Comparison of ENCODE assay signal across 8 mouse cellular contexts in genomic region chr5:113490033-113490432, GRCm38 (mm10). TPM values are rescaled to one million over a fixed set of nuclear protein-coding genes. Genes with fewer than 3 reads are reported as not detected.
DNase-seq lines count a peak whose midpoint lies in the region; ATAC-seq and TF ChIP-seq lines count a peak whose summit lies in the region.

Gene Wscd2, plus strand, starts transcription at chr5:113490333.

- TF ChIP-seq EP300 in heart, adult 2 months (IDR thresholded peaks at IDR 0.05; ENCODE audit: insufficient read depth, low read depth, low read length), result no peak

- peaks cover 5% of the 10 kb centered on the region for H3K27me3 ChIP-seq in heart, adult 2 months (ENCODE audit: control insufficient read depth, insufficient read depth, low read length)
- H3K27me3 ChIP-seq in neural tube, embryonic 11.5 days (ENCODE audit: control insufficient read depth, insufficient read depth, low read length), result 0 out of 2 replicates have a peak, but pooled peaks cover 2% of the 10 kb centered on the region
- H3K27me3 ChIP-seq in stomach, embryonic 15.5 days (replicated peaks), result peaks cover 12% of the 10 kb centered on the region
- no peaks in the 10 kb centered on the region; the same call in 1 of the 2 replicates for H3K27me3 ChIP-seq in thymus, adult 2 months (ENCODE audit: control insufficient read depth, insufficient read depth, low read length)

- H3K4me1 ChIP-seq in heart, adult 2 months (ENCODE audit: control insufficient read depth, insufficient read depth, low read length), result no peaks in the 10 kb centered on the region
- H3K4me1 ChIP-seq in neural tube, embryonic 11.5 days (ENCODE audit: control insufficient read depth, insufficient read depth, low read length), result peaks cover 20% of the 10 kb centered on the region
- H3K4me1 ChIP-seq in stomach, embryonic 15.5 days, result 0 out of 2 replicates have a peak, but pooled peaks cover 6% of the 10 kb centered on the region
- H3K4me1 ChIP-seq in thymus, adult 2 months (replicated peaks; ENCODE audit: control insufficient read depth, insufficient read depth, low read length), result no peaks in the 10 kb centered on the region

- H3K79me2 ChIP-seq in heart, adult 2 months (replicated peaks; ENCODE audit: control insufficient read depth, insufficient read depth, low read length), result no peaks in the 10 kb centered on the region

- no peak for DNase-seq in heart, adult 2 months
- DNase-seq in heart, postnatal 4 days, result no peak
- no peak for DNase-seq in neural tube, embryonic 11.5 days (ENCODE audit: low spot score)
- DNase-seq in neural tube, embryonic 10.5 days (ENCODE audit: extremely low spot score, low spot score), result no peak
- no peak for DNase-seq in left cerebral cortex, postnatal 25 days (ENCODE audit: low spot score in 2 of 2)
- no peak for DNase-seq in thymus, adult 2 months
- no peak for DNase-seq in embryo, embryonic 10 days (ENCODE audit: low spot score)

- TF ChIP-seq POLR2A in heart, adult 2 months (IDR thresholded peaks at IDR 0.05; ENCODE audit: insufficient read depth, low read depth, low read length), result no peak
- TF ChIP-seq POLR2A in thymus, adult 2 months (IDR thresholded peaks at IDR 0.05; ENCODE audit: control insufficient read depth, extremely low read depth, insufficient read depth, low read length, poor library complexity), result no peak

- WGBS in heart, adult 2 months, result 59% methylated on average over 6 of the region's 6 CpGs
- WGBS in neural tube, embryonic 11.5 days, result 70% methylated on average over 6 of the region's 6 CpGs
- 54% methylated on average over 6 of the region's 6 CpGs for WGBS in stomach, embryonic 15.5 days
- WGBS in thymus, adult 2 months, result 78% methylated on average over 6 of the region's 6 CpGs

- no peak within 1 kb of the TSS for H3K9ac ChIP-seq in heart, adult 2 months (ENCODE audit: low read depth, low read length)
- peak within 1 kb of the TSS; percentile 86 for H3K9ac ChIP-seq in neural tube, embryonic 11.5 days (ENCODE audit: low read length)
- H3K9ac ChIP-seq in stomach, embryonic 15.5 days, result peak within 1 kb of the TSS; percentile 41

- peak within 1 kb of the TSS; percentile 11; the same call in 1 of the 2 replicates for H3K4me3 ChIP-seq in heart, adult 2 months
- peak within 1 kb of the TSS; percentile 54 for H3K4me3 ChIP-seq in neural tube, embryonic 11.5 days (ENCODE audit: low read depth, low read length)
- H3K4me3 ChIP-seq in stomach, embryonic 15.5 days (replicated peaks), result peak within 1 kb of the TSS; percentile 52
- no peak within 1 kb of the TSS for H3K4me3 ChIP-seq in thymus, adult 2 months (ENCODE audit: control insufficient read depth, insufficient read depth, low read length)

- intact Hi-C loops in heart, adult 2 months (cut with DNase I), result no loop called here
- intact Hi-C loops in left cerebral cortex, postnatal 25 days (cut with DNase I), result loop anchor here (5.0 kb wide), 3 partner anchors 78 to 102 kb away; no protein-coding TSS in a partner anchor

- no peak for ATAC-seq in neural tube, embryonic 11.5 days (ENCODE audit: insufficient read depth, low FRiP score, low TSS enrichment)
- no peak for ATAC-seq in stomach, embryonic 15.5 days (ENCODE audit: insufficient read depth, low FRiP score, low read depth)

- no peaks in the 10 kb centered on the region for H3K9me3 ChIP-seq in neural tube, embryonic 11.5 days (ENCODE audit: control insufficient read depth, low read length)
- H3K9me3 ChIP-seq in stomach, embryonic 15.5 days, result no peaks in the 10 kb centered on the region

- H3K36me3 ChIP-seq in heart, adult 2 months (ENCODE audit: control insufficient read depth, insufficient read depth, low read length), result no peaks in the 10 kb centered on the region
- no peaks in the 10 kb centered on the region for H3K36me3 ChIP-seq in neural tube, embryonic 11.5 days (ENCODE audit: control insufficient read depth, insufficient read depth, low read length)
- H3K36me3 ChIP-seq in stomach, embryonic 15.5 days, result no peaks in the 10 kb centered on the region
- H3K36me3 ChIP-seq in thymus, adult 2 months (ENCODE audit: control insufficient read depth, insufficient read depth, low read length), result no peaks in the 10 kb centered on the region

- TF ChIP-seq CTCF in heart, adult 2 months (IDR thresholded peaks at IDR 0.05), result no peak
- no peak for TF ChIP-seq CTCF in thymus, adult 2 months (IDR thresholded peaks at IDR 0.05; ENCODE audit: borderline replicate concordance, control insufficient read depth, extremely low read depth, insufficient read depth, low read length, poor library complexity)

- no peak within 1 kb of the TSS for H3K27ac ChIP-seq in heart, adult 2 months
- peak within 1 kb of the TSS; percentile 35; the same call in 1 of the 2 replicates for H3K27ac ChIP-seq in neural tube, embryonic 11.5 days (ENCODE audit: low read depth, low read length)
- H3K27ac ChIP-seq in stomach, embryonic 15.5 days, result peak within 1 kb of the TSS; percentile 26; the same call in 1 of the 2 replicates
- H3K27ac ChIP-seq in thymus, adult 2 months (ENCODE audit: control insufficient read depth, insufficient read depth, low read length), result no peak within 1 kb of the TSS

- peak within 1 kb of the TSS; percentile 93 for H3K4me2 ChIP-seq in neural tube, embryonic 11.5 days (ENCODE audit: low read depth)
- peak within 1 kb of the TSS; percentile 59 for H3K4me2 ChIP-seq in stomach, embryonic 15.5 days

RNA-seq across cellular contexts. Expression of gene Wscd2, which starts in this region (rescaled TPM):
- total RNA-seq in heart, adult 2 months (2021), result under 1 TPM; 0.26 to 0.34 TPM
- polyA plus RNA-seq in heart, adult 2 months (2012; rRNA removed), result 0.82 and 1.5 TPM in 2 replicates
- 1 to 10 TPM; 1.1 to 1.3 TPM for total RNA-seq in heart, postnatal 4 days (2021)
- polyA plus RNA-seq in neural tube, embryonic 11.5 days (2014; fragmentation: Nextera tagmentation; extraction: Ambion mirVana), result 10.2 and 11.3 TPM in 2 replicates
- total RNA-seq in left cerebral cortex, postnatal 25 days (2021), result 10 to 100 TPM; 56.0 to 67.5 TPM
- polyA plus RNA-seq in stomach, embryonic 15.5 days (2015; fragmentation: Nextera tagmentation; extraction: Ambion mirVana), result 6.5 and 7.5 TPM in 2 replicates
- 1.2 and 1.6 TPM in 2 replicates for polyA plus RNA-seq in thymus, adult 2 months (2012; rRNA removed)

Comparison
In these comparisons a context has a peak if more than half of its experiments do, and no peak if none do; other contexts are left out.
1. RNA of gene Wscd2 (total RNA-seq): 56.0 to 67.5 TPM in left cerebral cortex, postnatal 25 days; 1.1 to 1.3 TPM in heart, postnatal 4 days and 0.26 to 0.34 TPM in heart, adult 2 months; every median in the first group is over 10 times any median in the second.
2. H3K27ac ChIP-seq: peak in neural tube, embryonic 11.5 days (single experiment) and stomach, embryonic 15.5 days (single experiment); none in heart, adult 2 months (single experiment) and thymus, adult 2 months (single experiment).